Mouse (Mus musculus): Measurements from ENCODE around the gene Tekt5. TPM values are rescaled to one million over a fixed set of nuclear protein-coding genes. Genes with fewer than 3 reads are reported as not detected.
A peak's percentile ranks its signal among the peaks of the same experiment; 100 is the strongest.

Tekt5 gene
- polyA plus RNA-seq, 1 experiment, result 21.8 TPM

DNA sequence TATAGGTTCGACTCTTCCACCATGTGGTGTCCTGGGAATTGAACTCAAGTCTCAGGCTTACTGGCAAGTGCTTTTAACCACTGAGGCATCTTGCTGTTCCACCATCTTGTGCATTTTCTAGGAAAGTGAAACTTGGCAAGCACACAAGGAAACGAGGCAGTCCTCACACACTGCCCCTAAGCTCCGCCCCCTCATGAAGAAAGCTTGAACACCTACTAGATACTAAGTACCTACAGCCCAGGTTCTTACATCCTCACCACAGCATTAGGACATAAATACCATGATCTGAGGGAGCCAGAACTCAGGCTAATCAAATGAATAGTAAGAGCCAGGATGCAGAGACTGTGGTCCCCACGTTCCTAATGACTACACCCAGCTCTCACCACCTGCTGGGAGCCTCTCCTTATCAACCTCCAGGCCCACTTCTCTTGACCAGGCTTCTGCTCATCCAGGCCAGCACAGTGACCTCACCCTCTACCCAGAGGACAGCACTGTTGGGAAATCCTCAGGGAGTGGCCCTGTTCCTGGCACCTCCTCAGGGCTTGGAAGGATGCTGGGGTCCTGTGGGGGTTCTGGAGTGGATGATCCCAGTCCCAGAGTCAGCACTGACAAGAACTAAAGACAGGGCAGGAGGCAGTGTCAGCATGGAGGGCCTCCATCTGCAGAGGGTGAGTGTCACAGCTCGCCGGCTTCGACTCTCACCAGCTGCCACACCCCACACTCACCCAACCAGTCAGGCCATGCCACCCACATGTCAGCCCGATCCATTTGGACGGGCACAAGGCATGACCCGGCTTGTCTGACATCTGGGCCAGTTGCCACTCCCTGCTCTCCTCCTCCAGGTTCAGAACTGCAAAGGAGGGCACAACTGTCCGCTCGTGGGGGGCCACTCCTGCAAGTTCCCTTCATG, 64.4 kb downstream of the Tekt5 start:
- Histone ChIP-seq H3K79me2 (ENCODE audit: control insufficient read depth, insufficient read depth) (no peaks in the 10 kb centered on the region), H3K36me3 (ENCODE audit: control insufficient read depth, insufficient read depth) (no peaks in the 10 kb centered on the region), H3K4me2 (ENCODE audit: low read depth) (no peak overlapping the region), H3ac (ENCODE audit: control insufficient read depth, insufficient read length) (no peak overlapping the region), H3K27me3 (ENCODE audit: control insufficient read depth, insufficient read depth, insufficient read length) (peaks cover 5% of the 10 kb centered on the region), H3K4me3 (no peak overlapping the region)
- TF ChIP-seq MAX (IDR thresholded peaks at IDR 0.05; ENCODE audit: low read depth) (no peak), TCF3 (IDR thresholded peaks at IDR 0.05; ENCODE audit: insufficient read length, low read depth) (no peak), E2F4 (IDR thresholded peaks at IDR 0.05; ENCODE audit: insufficient read depth) (no peak), USF1 (IDR thresholded peaks at IDR 0.05; ENCODE audit: low read depth) (no peak), TCF12 (IDR thresholded peaks at IDR 0.05; ENCODE audit: insufficient read depth, poor library complexity, severe bottlenecking) (no peak), POLR2A (IDR thresholded peaks at IDR 0.05; ENCODE audit: insufficient read length, low read depth) (no peak), SRF (IDR thresholded peaks at IDR 0.05; ENCODE audit: control insufficient read depth, insufficient read length, low read depth) (no peak), MYOG (IDR thresholded peaks at IDR 0.05; ENCODE audit: control insufficient read depth in 1 of 3, insufficient read depth in 1 of 3, insufficient read length in 2 of 3, low read depth in 2 of 3) (peak in 2 of 3 experiments; percentile 31 to 49), POLR2AphosphoS2 (IDR thresholded peaks at IDR 0.05; ENCODE audit: insufficient read length, low read depth) (no peak), MYOD1 (IDR thresholded peaks at IDR 0.05; ENCODE audit: control insufficient read depth in 1 of 3, insufficient read length in 2 of 3, low read depth in 2 of 3) (peak in 1 of 3 experiments; percentile 64)

GRCm38 (mm10) chr16:10327563-10328333, 67.5 kb downstream of the Tekt5 start:
- peaks cover 5% of the 10 kb centered on the region for H3K27me3 ChIP-seq (ENCODE audit: control insufficient read depth, insufficient read depth, insufficient read length)
- no peak overlapping the region for H3K4me3 ChIP-seq
- H3K36me3 ChIP-seq (ENCODE audit: control insufficient read depth, insufficient read depth), result no peaks in the 10 kb centered on the region
- H3K4me2 ChIP-seq (ENCODE audit: low read depth), result no peak overlapping the region
- no peaks in the 10 kb centered on the region for H3K79me2 ChIP-seq (ENCODE audit: control insufficient read depth, insufficient read depth)
- no peak overlapping the region for H3ac ChIP-seq (ENCODE audit: control insufficient read depth, insufficient read length)
- TF ChIP-seq CEBPB (IDR thresholded peaks at IDR 0.05; ENCODE audit: insufficient read depth, poor library complexity, severe bottlenecking) (no peak), USF1 (IDR thresholded peaks at IDR 0.05; ENCODE audit: low read depth) (no peak), MYOG (IDR thresholded peaks at IDR 0.05; ENCODE audit: control insufficient read depth in 1 of 3, insufficient read depth in 1 of 3, insufficient read length in 2 of 3, low read depth in 2 of 3) (no peak), POLR2AphosphoS2 (IDR thresholded peaks at IDR 0.05; ENCODE audit: insufficient read length, low read depth) (no peak), MYOD1 (IDR thresholded peaks at IDR 0.05; ENCODE audit: control insufficient read depth in 1 of 3, insufficient read length in 2 of 3, low read depth in 2 of 3) (no peak), E2F4 (IDR thresholded peaks at IDR 0.05; ENCODE audit: insufficient read depth) (no peak), POLR2A (IDR thresholded peaks at IDR 0.05; ENCODE audit: insufficient read length, low read depth) (no peak), TCF3 (IDR thresholded peaks at IDR 0.05; ENCODE audit: insufficient read length, low read depth) (no peak), SRF (IDR thresholded peaks at IDR 0.05; ENCODE audit: control insufficient read depth, insufficient read length, low read depth) (no peak), REST (IDR thresholded peaks at IDR 0.05; ENCODE audit: insufficient read depth, insufficient read length) (no peak), TCF12 (IDR thresholded peaks at IDR 0.05; ENCODE audit: insufficient read depth, poor library complexity, severe bottlenecking) (no peak)

DNA sequence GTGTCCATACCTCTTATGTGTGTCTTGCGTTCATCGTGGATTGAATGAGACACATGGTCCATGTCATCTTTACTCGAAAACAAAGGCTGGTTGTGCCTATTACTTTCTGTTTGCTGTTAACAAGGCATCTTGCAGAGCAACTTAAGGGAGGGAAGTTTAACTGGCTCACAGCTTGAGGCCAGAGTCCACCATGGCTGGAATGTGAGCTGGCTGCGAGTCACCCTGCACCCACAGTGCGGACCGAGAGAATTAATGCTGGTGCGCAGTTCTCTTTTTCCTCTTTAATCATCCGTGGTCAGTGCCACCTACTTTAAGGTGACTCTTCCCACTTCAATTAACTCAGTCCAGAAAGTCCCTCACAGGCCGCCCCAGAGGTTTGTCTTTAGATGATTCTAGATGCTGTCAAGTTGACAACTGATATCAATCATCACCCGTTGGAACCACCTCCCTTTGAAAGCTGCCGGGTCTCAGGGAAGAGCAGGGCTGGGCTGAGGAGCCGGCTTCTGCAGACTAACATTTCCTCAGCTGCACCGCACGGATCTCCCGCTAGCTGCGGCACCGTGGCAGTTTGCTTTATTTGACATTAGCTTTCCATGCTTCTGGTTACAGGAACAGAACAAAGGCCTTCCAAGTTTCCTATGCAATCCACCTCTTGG, 75.2 kb downstream of the Tekt5 start:
- Histone ChIP-seq H3K4me3 (no peak overlapping the region), H3ac (ENCODE audit: control insufficient read depth, insufficient read length) (no peak overlapping the region), H3K36me3 (ENCODE audit: control insufficient read depth, insufficient read depth) (no peaks in the 10 kb centered on the region), H3K4me2 (ENCODE audit: low read depth) (peak overlapping the region; percentile 4), H3K27me3 (ENCODE audit: control insufficient read depth, insufficient read depth, insufficient read length) (no peaks in the 10 kb centered on the region), H3K79me2 (ENCODE audit: control insufficient read depth, insufficient read depth) (no peaks in the 10 kb centered on the region)
- TF ChIP-seq MYOG (IDR thresholded peaks at IDR 0.05; ENCODE audit: control insufficient read depth in 1 of 3, insufficient read depth in 1 of 3, insufficient read length in 2 of 3, low read depth in 2 of 3) (no peak), POLR2AphosphoS2 (IDR thresholded peaks at IDR 0.05; ENCODE audit: insufficient read length, low read depth) (no peak), USF1 (IDR thresholded peaks at IDR 0.05; ENCODE audit: low read depth) (no peak), TCF3 (IDR thresholded peaks at IDR 0.05; ENCODE audit: insufficient read length, low read depth) (no peak), REST (IDR thresholded peaks at IDR 0.05; ENCODE audit: insufficient read depth, insufficient read length) (no peak), TCF12 (IDR thresholded peaks at IDR 0.05; ENCODE audit: insufficient read depth, poor library complexity, severe bottlenecking) (no peak)

- Histone ChIP-seq H3K4me3 (no peak overlapping the region), H3K27me3 (ENCODE audit: control insufficient read depth, insufficient read depth, insufficient read length) (no peaks in the 10 kb centered on the region), H3K4me2 (ENCODE audit: low read depth) (no peak overlapping the region), H3K36me3 (ENCODE audit: control insufficient read depth, insufficient read depth) (no peaks in the 10 kb centered on the region), H3ac (ENCODE audit: control insufficient read depth, insufficient read length) (no peak overlapping the region), H3K79me2 (ENCODE audit: control insufficient read depth, insufficient read depth) (peaks cover 14% of the 10 kb centered on the region)
- peak; percentile 9 for TF ChIP-seq USF1 (IDR thresholded peaks at IDR 0.05; ENCODE audit: low read depth)
- TF ChIP-seq MYOG (IDR thresholded peaks at IDR 0.05; ENCODE audit: control insufficient read depth in 1 of 3, insufficient read depth in 1 of 3, insufficient read length in 2 of 3, low read depth in 2 of 3), result no peak
Measured at GRCm38 (mm10) chr16:10317197-10317544, 78.1 kb downstream of the Tekt5 start.
